Mouse (Mus musculus): Measurements from ENCODE around the gene Ppfia2. TPM values are rescaled to one million over a fixed set of nuclear protein-coding genes. Genes with fewer than 3 reads are reported as not detected.

Gene Ppfia2
- total RNA-seq, 2 experiments from 2014 or later: 0.79 to 0.87 TPM

- intact Hi-C loops (cut with DNase I): no loop called here
- no peak for DNase-seq
Measured at GRCm38 (mm10) chr10:106633898-106634297, 163.8 kb downstream of the Ppfia2 start.

DNA sequence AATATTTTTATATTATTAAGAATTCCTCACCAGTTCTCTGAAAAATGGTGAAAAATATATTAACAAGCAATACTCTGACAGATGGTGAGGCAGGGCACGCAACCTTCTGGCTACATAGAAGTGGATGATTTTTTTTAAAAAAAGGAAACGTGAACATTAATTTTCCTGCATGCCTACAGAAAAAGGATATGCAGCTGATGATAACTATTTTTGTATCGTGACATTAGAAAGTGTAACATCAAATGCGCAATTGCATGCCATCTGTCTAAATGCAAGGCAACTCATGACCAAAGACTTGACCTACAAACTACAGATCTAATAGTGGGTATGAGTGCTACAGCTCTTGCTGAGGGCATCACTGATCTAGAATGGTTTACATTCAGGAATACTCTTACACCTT is 182.1 kb downstream of the Ppfia2 start:
- intact Hi-C loops (cut with DNase I): no loop called here
- no peak for DNase-seq

GRCm38 (mm10) chr10:106665221-106665620 is 195.1 kb downstream of the Ppfia2 start:
- intact Hi-C loops (cut with DNase I): no loop called here
- DNase-seq: no peak

DNA sequence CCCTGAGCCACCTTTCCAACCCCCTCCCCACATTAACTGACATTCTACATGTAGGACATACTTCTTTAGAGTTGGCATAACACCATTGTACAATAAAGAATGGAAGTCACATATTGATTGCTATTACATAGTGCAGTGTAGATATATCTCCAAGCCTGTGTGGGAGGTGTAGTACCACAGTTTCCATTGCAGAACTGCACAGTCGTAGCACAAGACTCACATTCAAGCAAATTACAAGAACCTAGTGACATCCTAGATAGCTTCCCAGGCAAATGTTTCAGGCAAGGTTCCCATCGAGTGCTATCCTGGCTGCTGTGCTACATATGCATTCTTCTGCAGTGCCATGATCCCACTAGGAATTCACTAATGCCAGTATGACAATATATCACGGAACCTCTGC is 200.0 kb downstream of the Ppfia2 start:
- intact Hi-C loops (cut with DNase I): no loop called here
- DNase-seq: no peak

- intact Hi-C loops (cut with DNase I): no loop called here
Measured at GRCm38 (mm10) chr10:106681395-106681794, 211.3 kb downstream of the Ppfia2 start.

GRCm38 (mm10) chr10:106685519-106685918 is 215.4 kb downstream of the Ppfia2 start:
- intact Hi-C loops (cut with DNase I): no loop called here

More at GRCm38 (mm10) chr10:106681395-106681794, 211.3 kb downstream of the Ppfia2 start:
- DNase-seq: peak in 1 of 2 experiments; percentile 3

DNA sequence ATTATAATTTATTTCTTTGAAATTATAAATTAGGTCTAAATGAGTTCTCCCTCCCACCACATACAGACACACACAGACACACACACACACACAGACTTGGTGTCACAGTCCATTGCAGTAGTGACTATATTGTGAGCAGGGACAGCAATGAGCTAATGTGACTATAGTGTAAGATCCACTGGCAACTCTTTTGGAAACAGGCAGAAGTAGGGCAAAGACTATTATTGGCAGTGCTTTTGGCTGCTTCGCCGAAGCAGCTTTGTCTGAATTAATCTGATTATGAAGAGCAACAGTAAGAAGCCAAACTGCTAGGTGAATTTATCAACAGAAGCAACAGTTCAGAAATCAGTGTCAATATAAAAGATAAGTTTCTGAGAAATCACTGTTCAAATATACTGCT is 249.8 kb downstream of the Ppfia2 start:
- DNase-seq: no peak
- intact Hi-C loops (cut with DNase I): no loop called here

More at GRCm38 (mm10) chr10:106685519-106685918, 215.4 kb downstream of the Ppfia2 start:
- DNase-seq: no peak

DNA sequence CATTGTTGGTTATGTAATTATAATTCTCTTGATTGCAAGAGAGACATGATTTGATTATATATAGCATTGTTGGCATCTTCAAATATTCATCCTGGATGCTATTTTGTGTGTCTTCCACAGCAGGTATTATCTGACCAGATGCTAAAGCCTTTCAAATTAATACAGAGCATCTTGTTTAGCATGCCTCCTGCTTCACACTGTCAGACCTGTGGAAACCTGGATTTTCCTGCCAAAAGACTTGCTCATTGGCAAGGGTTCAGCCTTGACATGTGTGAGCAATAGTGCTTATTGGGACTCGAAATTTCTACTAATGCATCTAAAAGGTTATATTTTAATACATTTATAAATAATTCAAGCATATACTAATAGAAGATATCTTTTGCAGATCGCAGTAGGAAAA is 262.1 kb downstream of the Ppfia2 start:
- no peak for DNase-seq
- intact Hi-C loops (cut with DNase I): no loop called here

- DNase-seq: no peak
- intact Hi-C loops (cut with DNase I): no loop called here
Measured at GRCm38 (mm10) chr10:106736230-106737063, 266.3 kb downstream of the Ppfia2 start.

DNA sequence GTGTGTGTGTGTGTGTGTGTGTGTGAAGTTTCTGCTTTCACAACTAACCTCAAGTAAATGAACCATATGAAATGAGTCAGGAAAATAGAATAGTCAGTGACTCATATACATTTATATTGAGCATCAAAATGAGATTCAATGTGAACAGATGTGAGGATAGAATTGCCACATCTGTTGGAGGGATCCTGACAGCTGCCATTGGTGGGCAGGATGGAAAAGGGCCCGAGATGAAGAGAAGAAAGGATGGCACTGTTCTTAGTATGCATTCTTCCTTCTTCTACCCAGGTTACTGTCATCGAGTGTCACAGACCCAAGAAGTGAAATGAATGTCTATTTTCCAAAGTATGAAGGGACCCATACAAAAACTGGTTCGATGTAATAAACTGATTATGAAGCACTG is 268.1 kb downstream of the Ppfia2 start:
- DNase-seq: no peak
- intact Hi-C loops (cut with DNase I): no loop called here

GRCm38 (mm10) chr10:106744966-106745365 is 274.8 kb downstream of the Ppfia2 start:
- no peak for DNase-seq
- intact Hi-C loops (cut with DNase I): no loop called here

DNA sequence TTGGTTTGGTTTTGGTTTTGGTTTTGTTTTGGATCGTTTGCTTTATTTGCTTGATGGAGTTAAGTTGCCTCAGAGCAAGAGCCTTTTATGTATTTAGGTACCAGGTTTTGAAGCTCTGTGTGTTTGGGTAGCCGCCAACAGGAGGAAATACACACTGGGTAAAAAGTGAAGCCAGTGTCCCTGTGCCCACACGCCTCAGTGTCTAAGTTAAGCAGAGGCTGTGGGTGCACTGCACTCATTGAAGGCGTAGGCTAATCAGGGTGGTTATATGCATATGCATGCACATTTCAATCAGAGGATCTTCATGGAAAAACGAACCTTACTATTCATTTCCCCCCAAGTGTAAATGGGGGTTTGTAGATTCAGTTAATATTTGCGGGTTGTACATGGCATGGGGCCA is 290.9 kb downstream of the Ppfia2 start:
- no peak for DNase-seq
- intact Hi-C loops (cut with DNase I): no loop called here

GRCm38 (mm10) chr10:106763785-106764184 is 293.6 kb downstream of the Ppfia2 start:
- intact Hi-C loops (cut with DNase I): no loop called here
- no peak for DNase-seq

DNA sequence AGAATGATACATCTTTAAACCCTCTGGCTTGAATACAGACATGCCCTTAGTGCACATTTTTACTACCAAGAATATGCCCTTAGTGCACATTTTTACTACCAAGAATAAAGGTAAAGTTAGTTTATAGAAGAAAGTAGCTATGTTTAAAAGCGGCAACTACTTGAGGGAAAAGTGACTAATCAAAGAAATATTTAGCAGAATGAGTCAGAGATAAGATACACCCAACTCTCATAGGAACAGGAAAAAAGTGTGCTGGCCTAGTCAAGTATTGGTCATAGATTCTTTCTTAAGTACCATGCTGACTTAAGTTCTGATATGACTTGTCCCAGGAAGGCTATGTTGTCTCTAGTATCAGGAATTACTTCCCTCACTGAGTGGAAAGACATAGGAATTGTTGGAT is 305.4 kb downstream of the Ppfia2 start:
- intact Hi-C loops (cut with DNase I): no loop called here
- no peak for DNase-seq

DNA sequence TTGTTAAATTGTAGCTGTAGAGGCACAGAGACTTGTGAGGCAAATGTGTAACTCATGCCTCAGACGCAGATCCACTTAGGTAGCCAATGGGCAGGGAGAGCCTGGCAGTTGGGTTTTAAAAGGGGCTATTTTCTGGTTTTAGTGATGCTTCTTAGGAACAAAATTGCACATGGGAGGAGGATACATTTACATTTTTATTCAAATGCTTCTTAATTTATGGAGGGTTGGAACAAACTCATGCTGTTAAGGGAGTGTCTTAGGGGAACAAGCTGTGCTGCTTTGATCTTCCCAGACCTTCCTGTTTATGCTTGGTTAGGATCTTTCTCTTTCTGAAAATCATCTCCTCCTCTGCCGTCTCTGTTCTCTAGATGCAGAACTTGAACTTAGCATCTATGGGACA is 345.3 kb downstream of the Ppfia2 start:
- intact Hi-C loops (cut with DNase I): no loop called here
- DNase-seq: no peak

DNA sequence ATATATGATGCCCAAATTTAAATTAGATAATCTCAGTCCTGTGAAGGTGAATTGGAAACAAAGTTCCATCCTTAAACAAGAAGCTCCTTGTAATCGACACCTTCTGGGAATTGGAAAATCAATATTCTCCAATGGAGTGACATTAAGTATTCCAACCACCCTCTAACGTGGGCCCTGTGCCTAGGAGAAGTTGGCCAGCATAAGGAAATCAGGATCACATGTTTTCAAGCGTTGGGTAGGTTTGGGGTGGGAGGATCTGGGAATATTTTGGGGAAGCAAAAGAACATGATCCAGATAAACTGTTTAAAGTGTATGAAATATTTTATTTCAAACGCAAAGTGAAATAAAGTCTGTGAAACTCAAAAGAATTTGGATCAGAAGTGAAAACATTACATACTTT is 348.2 kb downstream of the Ppfia2 start:
- intact Hi-C loops (cut with DNase I): no loop called here
- DNase-seq: no peak

DNA sequence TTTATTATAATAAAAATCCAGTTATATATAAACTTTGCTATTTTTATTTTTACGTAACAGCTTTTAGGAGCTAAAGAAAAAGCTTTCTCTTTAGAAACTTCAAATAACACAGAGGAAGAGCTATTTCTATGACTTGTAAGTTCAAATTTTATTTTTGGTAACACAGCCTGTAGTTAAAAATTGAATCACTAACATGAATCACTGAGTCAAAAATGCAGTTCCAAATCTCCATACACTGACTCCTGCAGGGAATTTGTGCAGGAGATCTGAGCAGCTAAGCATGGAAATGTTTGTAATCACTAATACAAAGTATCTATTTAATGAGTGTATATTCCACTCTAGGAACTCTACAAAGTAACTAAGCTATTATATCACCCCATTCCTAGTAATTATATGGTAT is 354.1 kb downstream of the Ppfia2 start:
- intact Hi-C loops (cut with DNase I): no loop called here
- no peak for DNase-seq

DNA sequence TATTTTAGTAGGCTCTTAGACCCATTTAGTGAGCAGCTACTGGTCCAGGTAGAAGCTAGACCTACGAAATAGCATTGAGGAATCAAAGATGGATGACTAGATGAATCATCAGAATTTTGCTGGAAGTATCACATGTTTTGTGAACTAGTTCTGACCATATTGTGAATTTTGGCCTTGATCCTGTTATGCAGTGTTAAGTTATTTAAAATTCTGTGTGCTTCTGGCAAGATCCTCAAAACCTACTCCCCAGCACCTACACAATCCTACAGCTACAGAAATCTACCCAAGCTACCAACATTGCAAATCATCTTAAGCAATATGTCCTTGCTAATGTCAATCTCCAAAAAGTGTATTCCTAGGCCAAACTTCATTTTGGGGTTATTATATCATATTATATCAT is 368.3 kb downstream of the Ppfia2 start:
- intact Hi-C loops (cut with DNase I): no loop called here
- DNase-seq: no peak

GRCm38 (mm10) chr10:106858106-106858505 is 388.0 kb downstream of the Ppfia2 start:
- DNase-seq: no peak
- intact Hi-C loops (cut with DNase I): no loop called here

DNA sequence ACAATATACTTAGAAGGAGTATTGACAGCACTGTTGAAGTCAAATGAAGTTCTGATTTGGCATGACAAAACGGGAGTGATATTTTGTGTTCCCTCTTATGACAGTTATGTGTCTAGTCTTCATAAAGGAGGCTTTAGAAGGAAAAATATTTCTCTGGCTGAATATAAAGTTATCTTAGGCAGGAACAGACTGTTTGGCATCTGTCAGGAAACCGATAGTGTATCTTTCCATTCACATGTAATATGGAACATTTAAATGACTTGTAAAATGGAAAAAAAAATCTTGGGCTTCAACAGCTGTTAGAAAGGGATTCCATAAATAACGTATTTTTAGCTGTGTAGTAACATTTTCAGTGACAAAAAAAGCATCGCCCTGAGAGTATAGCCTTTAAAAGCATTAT is 400.1 kb downstream of the Ppfia2 start:
- DNase-seq: no peak
- intact Hi-C loops (cut with DNase I): no loop called here

DNA sequence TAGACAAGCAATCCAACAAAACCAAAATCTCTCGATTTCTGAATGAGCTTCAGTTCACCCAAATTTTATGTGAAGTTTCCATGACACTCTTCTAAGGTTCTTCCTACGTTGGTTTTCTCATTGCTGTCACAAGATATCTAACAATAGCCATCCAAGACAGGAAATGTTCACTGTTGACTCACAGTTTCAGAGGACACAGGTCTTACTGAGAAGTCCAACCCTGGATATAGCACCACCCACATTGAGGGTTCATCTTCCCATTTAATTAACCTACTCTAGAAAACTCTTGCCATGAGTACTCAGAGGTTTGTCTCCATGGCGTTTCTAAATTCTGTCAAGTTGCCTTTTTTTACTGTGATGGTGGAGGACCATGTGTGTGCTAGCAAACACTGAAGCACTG is 401.7 kb downstream of the Ppfia2 start:
- DNase-seq: no peak
- intact Hi-C loops (cut with DNase I): no loop called here

GRCm38 (mm10) chr10:106872714-106873113 is 402.6 kb downstream of the Ppfia2 start:
- no peak for DNase-seq
- intact Hi-C loops (cut with DNase I): no loop called here

- no peak for DNase-seq
- intact Hi-C loops (cut with DNase I): no loop called here
Measured at GRCm38 (mm10) chr10:106881330-106881729, 411.2 kb downstream of the Ppfia2 start.

All from heart, postnatal 10 days (tissue).